Mouse (Mus musculus) small intestine, adult 2 months (tissue): ENCODE data around the gene Tjp2.
A peak's percentile ranks its signal among the peaks of the same experiment; 100 is the strongest.

ENCODE experiments used
- CTCF ChIP-seq: fragments of 200-500 bp; IDR thresholded peaks from 2 replicates; pipeline ENCODE4 v1.5.1; 2012; ENCODE audit warnings: low read depth, mild to moderate bottlenecking, control low read depth, inconsistent platforms, low read length, moderate library complexity, mixed read lengths; ENCODE audit not compliant: insufficient replicate concordance, insufficient read length; ENCODE audit errors: extremely low read depth
- POLR2A ChIP-seq: fragments of 200-500 bp; IDR thresholded peaks from 2 replicates; pipeline ENCODE4 v1.6.1; 2012; ENCODE audit warnings: low read depth, mild to moderate bottlenecking, control low read depth, inconsistent platforms, low read length, moderate library complexity

GRCm38 (mm10) chr19:24264991-24265390 lies 40.2 kb upstream of the Tjp2 start:
- TF ChIP-seq CTCF (peak; percentile 81; the same call in 1 of the 2 replicates), POLR2A (no peak)
